Mouse (Mus musculus) thymus, postnatal 4 days (tissue): ENCODE results near the gene Clcn1.

Experiments
- DNase-seq: peaks from one replicate; pipeline ENCODE4 v3.0.0; 2021

Clcn1 gene

DNA sequence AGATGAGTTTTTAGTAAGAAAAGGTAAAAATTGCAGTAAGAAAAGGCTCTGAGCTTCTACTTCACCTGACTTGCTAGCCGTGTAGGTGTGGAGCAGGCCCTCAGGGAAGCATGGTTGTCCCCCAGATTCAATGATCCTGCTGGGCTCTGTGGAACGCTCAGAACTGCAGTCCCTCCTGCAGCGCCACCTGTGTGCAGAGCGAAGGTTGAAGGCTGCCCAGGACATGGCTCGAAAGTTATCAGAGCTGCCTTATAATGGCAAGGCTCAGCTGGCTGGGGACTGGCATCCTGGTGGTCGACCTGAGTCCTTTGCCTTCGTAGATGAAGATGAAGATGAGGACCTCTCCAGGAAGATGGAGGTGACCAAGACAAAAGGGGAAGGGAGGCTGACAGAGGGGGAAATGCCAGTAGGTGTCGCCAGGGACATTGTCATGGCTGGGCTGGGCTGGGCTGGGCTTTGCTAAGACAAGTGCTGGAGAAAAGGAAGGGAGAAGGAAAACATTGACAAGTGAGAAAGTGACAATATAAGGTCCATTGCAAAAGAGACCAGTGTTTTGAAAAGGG is 23.4 kb downstream of the Clcn1 start:
- peak; percentile 26 for DNase-seq

DNA sequence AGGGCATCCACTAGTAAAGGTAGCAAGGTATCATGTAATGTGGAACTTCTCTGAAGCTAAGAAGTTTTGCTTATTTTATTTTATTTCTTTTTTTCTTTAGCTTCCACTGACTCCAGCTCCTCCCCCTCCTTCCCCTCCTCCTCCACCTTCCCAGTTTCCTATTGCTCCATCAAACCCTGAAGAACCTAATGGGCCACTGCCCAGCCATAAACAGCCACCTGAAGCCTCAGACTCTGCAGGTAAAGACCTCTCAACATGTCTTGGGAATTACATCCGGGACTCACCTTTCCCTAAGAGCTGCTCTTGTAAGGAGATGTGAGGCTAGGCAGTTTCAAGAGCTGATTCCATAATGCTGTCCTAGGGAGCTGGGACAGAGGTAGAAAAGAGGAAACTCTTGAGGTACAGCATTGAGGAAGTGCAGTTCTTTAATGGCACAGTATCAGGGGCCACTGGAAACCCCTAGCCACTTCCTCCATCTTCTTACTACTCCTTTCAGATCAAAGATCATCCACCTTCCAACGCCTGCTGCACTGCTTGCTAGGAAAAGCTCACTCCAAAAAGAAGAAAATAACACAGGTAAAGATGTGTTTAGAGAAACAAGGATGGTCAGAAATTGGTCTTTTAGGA is 24.1 kb downstream of the Clcn1 start:
- no peak for DNase-seq

DNA sequence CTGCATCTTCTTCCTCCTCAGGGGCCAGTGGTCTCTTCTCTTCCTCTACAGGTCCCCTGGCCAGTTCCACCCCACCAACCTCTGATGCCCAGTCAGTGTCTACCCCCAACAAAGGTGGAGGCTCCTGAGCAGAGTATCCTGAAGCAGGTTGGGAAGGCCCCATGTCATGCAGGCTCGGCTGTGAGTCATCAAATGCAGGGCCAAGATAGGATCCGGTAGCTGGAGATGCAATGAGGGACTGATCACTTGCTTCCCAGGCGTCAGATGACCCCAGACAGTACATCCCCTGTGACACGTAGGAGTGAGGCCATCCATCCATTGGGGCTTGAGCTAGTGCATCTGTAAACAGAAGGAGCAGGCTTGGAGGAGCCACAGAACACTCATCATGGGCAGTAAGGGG is 31.8 kb downstream of the Clcn1 start:
- no peak for DNase-seq

DNA sequence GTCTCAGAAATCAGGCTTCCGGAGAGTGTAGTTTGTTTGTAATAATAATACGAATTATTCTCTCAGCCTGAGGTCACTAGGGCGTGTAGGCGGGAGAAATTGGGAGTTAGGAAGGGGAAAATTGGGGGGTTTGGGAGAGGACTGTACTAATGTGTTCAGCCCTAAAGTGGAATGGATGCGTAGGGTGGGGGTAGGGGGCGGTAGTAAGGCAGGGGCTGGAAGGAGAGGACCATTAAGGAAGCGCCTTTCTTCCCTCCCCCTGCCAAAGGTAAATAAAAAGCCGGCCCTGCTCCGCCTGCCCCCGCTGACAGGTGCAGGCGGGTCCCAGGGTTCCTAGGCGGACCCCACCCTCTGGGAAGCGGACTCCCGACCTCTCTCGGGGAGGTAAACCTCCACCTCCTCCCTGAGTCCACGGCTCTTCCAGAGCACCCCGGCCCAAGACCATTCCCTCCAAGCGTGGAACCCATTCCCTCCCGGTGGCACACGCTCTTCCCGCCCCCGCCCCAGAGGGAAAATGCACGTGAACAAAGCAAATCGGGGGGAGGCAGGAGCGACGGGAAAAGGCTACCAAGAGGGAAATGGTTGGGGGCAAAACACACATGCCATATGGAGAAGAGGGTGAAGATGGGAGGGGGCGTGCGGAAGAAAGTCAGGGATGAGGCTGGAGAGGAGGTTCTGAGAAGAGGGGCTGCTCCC is 37.0 kb downstream of the Clcn1 start:
- peak; percentile 20 for DNase-seq

DNA sequence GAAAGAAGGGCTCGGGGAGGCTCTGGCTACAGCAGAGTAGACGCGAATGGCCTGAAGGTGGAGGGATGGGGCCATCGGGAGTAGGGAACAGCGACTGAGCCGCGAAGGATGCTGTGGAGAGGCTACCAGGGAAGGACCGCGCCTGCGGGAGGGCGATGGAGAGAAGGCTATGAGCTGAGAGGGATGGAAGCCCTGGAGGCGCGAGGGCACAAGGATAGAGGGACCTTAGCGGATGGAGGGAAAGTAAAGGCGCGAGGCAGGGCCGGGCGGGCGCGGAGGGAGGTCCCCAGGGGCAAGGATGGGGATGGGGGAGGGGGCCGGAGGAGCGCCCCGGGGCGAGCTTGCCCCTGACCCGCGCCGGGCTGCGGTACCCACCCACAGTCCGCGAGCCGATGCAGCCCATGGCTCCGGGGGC is 37.6 kb downstream of the Clcn1 start:
- DNase-seq, result no peak

DNA sequence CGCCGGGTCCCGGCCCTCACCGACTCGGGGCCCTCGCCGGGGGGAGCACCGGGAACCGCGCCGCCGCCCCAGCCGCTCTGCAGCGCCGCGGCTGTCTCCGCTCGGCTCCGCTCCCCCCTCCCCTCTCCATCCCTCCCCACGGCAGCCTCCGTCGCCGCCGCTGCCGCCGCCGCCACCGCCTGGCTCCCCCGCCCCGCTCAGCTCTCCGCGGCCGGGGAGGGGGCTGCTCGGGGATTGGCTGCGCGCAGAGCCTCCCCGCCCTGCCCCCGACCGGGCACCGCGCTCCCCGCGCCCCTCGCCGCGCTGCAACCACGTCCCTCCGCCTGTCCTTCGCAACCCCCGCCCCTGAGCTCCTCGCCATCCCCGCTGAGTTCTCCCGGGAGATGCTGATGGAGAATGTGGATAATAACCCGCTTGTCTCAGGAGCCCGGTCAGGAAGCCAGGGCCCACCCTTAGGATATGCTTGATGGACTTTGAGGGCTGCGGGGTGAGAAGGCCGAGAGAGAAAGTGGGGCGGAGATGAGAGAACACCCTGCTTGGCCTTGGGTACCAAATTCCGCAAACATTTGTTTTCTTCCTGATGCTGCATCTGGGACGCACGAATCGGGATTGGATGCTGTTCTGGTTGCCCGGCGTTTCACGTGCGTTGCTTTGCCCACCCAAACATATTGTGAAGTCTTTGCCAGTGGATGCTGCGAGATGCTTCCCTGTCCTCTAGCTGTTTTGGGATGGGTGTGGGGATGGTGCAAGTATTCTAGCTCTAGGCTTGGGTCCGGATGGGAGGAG is 38.2 kb downstream of the Clcn1 start, which contains the start of gene Fam131b:
Gene Fam131b, minus strand, starts transcription at position 162 of the 786 bp plus-strand sequence.
- DNase-seq, result peak; percentile 75

DNA sequence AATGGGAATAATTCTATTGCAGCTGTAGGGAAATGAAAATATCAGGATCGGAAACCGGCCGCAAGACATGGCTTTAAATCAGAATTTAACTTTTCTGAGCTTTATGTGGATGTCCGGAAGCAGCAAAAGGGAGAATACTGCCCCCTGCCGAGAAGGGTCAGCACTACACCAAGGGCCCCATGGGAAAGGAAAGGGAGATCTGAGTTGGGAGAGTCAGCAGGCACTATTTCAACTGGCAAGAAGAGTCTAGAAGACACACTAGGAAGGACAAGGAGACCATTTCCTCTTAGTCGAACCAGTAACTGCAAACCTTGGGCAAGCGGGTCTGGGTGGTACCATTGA is 38.8 kb downstream of the Clcn1 start:
- peak; percentile 90 for DNase-seq

DNA sequence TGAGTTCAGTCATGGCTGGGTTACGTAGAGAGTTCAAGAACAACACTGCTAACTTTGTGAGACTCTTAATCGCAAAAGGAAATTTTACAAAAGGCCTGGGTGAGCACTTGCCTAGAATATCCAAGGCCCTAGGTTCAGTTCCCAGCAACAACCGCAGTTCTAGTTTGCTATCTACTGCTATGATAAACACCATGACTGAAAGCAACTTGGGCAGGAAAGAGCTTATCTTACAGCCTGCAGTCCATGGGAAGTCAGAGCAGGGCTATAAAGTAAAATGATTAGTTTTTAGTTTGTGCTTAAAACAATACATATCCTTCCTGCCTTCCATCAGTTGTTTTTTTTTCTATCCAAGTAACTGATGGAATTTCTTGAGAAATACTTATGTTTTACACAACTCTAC is 40.0 kb downstream of the Clcn1 start:
- no peak for DNase-seq

DNA sequence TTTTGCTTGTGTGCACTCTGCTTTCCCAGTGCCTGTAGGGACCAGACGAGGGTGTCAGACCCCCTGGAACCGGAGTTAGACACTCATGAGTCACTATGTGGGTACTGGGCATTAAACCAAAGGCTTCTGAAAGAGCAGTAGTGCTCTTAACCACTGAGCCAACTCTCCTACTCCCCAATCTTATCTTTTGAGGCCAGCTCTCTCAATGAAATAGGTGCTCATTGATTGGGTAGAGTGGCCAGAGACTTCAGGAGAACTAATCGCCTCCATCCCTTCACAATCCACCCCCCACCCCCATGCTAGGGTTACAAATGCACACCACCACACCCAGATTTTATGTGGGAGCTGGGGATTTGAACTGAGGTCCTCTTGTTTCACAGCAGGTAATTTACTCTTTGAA is 42.3 kb downstream of the Clcn1 start:
- no peak for DNase-seq

DNA sequence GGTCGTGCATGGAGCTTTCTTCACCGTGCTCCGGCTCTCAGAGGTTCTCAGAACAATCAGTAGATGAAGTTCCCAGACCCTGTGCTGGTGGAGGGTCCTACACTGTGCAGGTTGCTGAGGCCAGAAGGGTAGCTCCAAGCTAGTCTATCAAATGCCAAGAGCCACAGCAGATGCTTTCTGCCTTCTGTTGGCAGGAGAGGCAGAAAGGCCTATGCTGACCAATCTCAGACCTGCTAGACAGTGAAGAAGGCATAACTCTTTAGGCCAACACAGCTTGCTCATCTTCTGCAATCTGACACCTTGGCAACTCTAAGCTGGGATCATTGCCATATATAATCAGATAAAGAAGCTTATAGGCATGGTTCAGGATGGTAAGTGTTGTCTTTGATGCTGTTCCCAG is 43.7 kb downstream of the Clcn1 start:
- no peak for DNase-seq

DNA sequence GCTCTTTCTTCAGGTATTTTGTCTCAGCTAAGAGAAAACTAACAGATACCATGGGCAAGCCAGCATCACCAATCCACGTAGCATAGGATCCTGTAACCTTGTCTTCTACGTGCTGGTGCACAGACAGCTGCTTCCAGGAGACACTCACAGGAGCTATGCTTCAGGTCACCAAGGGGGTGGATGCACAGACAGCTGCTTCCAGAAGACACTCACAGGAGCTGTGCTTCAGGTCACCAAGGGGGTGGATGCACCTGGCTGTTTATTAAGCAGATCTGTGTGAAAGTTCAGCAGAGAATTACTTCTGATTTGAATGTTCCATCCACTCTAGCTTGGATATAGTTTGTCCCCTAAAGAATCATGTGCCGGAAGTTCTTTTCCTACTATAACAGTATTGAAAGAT is 44.5 kb downstream of the Clcn1 start:
- no peak for DNase-seq

DNA sequence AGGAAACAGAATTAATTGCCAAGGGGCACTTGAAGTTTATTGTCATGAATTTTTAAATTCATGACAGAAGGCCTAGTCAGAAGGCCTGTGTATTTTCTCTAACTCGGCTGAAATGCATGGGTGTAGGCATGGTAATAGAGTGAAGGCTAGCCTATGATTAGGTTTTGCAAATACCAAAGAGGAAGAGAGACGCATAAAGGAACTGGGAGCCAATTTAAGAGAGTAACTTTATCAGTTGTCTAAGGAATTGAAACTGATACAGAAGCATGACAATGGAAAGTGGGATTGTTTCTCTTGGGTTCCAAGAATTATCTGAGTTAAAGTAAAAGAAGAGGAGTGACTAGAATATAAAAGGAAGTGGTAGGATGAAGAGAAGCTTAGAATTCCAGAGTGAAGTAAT is 52.7 kb downstream of the Clcn1 start:
- DNase-seq, result no peak

DNA sequence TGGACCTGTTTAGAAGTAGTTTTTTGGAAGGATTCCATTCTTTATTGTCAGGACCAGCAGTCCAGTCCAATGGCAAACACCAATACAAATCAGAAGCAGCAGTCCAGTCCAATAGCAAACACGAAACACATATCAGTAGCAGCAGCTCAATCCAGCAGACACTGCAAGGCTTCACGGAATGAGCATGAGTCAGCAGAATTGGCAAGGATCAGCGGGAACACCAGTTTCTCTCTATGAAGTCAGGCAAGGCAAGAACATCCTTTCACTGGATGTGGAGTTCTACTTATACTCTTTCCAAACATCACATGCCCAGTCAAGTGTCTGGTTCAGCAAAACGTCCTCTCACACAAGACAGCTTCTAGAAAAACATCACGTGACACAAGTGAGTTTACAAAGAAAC is 53.5 kb downstream of the Clcn1 start:
- no peak for DNase-seq

DNA sequence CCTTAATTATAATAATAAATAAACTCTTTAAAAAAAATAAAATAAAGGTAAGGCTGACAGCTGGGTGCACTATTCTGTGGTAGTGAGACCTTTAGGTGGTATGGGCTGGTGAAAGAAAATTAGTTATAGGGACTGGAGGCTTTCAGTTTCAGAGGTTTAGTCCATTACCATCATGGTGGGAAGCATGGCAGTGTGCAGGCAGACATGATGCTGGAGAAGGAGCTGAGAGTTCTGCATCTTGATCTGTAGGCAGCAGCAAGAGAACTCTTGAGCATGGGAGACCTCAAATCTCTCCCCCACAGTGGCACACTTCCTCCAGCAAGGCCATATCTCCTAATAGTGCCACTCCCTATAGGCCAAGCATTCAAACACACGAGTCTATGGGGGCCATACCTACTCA is 55.7 kb downstream of the Clcn1 start:
- DNase-seq, result no peak

DNA sequence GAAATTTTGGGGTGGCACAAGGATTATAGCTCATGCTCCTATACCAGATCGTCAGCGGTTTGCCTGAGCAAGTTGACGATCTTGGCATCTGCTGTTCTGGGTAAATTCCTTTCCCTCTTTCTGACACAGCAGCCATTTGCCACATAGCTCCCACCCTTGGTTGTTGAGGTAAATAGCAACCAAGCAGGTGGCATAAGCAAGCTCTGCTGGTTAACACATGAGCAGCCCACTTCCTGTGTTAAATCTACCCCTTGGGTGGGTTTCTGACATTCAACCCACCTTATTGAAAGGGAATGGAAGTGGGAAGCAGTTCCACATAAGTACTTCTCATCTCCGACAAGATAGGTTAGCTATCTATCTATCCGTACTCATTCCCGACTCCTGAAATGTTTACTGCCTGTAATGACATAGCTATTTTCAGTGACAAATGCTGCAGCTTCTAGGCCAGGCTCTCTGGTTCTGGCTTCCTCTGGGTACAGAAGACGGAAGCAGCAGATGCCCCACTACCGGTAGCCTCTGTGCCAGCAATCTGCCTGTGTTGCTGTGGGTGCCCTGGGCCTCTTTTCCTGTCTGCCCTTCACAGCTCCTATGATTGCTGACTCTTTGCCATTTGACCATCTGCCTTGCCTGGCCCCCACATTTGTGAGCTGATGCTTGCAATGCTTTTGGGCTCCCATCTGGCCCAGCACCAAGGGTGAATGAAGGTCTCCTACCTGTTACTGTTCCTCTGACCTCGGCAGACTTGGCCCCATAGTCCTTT is 57.1 kb downstream of the Clcn1 start:
- peak; percentile 72 for DNase-seq

DNA sequence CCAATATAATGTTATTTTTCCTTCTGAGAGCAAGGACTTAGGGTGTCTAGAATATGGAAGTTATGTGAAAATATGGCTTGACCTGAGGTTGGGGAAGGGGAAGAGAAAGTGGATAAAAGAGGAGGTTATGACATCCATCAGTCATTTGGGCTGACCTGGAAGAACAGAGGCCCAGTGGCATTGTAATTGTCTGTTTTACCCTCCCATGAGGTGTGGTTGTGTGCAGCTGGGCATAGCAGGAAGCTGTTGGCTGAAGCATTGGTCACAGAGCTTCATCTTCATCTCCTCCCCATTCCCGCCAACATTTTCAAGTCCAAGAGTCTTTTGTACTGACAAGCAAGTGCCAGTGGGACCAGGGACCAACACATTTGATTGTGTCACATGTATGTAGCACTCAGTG is 57.8 kb downstream of the Clcn1 start:
- peak; percentile 34 for DNase-seq

DNA sequence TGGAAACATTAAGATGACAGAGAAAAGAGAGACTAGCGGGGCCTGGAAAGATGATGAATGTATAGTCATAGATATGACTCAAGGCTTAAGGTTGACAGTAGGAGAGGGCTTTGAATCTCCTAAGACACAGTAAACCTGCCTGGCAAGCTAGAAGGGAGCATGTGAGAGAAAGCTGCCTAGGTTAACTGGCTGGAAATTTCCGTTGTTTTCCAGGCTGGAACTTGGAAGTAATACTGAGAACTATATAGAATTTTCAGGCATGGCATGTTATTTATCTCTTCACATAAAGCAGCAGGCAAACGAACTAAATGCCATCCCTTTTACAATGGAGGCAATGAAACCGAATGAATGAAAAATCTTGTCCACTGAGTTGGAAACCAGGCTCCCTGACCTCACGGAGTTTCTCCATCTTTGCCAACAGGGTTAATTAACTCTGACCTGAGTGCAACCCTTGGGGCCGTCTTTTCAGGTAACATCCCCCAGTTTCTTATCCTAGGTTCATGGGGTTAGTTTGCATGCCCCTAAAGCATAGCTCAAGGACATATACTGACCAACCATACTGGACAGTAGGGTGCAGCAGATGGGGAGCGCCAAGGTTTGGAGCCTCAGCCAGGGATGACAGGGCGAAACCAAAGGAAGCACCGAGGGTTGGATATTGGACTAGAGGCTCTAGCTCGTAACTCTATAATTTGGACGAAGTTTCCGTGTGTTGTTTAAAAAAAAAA is 62.0 kb downstream of the Clcn1 start:
- DNase-seq, result no peak

DNA sequence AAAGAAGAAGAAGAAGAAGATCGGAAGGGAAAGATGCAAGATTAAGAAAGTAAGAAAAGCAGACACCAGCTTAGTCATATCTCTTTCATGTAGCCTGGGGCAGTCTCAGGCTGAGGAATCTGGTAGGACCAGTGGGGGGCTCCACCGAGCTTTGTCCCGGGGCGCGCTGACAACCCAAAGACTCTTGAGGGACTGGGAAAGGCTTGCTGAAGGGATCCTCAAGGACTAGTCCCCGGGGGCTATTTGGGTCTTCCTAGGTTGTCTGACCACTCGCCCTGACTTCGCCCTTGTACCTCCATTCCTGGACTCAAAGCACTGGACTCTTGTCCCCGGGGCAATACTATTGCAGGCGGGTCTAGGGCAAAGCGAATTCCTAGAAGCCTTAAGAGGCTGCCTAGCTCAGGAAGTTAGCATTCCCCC is 62.5 kb downstream of the Clcn1 start:
- DNase-seq, result peak; percentile 89

DNA sequence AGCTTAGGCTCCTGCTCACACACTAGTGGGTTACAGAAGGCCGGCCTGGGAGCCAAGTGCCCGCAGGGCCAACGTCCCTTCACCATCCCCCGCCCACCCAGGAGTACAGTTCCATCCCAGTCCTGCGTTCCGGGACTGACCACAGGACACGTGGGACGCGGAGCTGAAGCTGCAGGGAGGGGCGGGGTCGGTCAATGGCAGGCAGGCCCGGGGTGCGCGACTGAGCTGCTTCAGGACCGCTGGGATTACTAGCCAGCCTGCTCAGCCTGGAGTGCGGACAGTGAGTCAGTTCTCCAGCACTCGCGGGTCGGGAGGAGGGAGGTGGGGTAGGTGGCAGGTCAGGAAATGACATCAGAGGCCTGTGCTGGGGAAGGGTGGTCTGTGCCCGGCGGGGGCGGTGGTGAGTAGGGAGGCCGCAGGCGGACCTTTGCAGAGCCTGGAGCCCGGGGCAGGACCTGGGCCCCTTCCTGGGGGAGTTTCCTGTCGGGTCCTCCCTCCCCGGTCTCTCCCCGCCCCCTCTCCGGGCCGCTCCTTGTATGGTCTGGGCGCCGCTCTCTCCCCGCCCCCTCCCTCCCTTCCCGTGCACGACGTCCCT is 63.0 kb downstream of the Clcn1 start, which contains the start of gene Zyx:
Gene Zyx, plus strand, starts transcription at position 205 of the 595 bp plus-strand sequence.
- DNase-seq, result peak; percentile 87

DNA sequence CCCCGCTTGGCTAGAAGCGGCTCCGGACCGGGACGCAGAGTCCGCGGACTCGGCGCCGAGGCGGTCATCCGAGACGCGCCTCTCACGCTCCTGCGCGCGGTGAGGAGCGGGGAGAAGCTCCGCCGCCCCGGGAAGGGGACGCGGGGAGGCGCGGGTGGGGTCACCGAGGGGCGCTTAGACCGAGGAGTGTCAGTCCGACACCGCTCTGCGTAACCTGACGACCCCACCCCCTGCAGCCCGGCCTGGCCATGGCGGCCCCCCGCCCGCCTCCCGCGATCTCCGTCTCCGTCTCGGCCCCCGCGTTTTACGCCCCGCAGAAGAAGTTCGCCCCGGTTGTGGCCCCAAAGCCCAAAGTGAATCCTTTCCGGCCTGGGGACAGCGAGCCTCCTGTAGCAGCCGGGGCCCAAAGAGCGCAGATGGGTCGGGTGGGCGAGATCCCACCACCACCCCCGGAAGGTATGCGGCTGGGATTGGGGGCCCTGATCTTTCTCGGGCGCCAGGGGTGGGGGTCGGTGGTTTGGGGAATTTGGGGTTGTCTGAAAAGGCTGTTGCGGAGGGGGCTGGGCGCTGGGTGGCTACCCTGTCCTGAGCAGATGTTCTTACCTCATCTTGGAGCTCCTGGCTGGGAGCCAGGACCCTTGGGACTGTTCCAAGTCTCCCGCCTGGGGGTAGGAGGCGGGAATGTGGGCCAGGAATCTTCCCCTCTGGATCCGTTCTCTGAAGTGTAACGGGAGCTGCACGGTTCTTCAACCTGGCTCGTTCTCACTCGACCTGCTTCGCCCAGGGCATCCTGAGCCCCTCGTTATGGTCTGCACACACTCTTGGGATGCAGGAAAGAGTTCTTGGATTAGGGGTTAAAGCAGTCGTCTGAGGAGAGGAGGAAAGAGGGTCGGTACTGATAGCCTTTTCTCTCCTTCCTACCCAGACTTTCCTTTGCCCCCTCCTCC is 63.8 kb downstream of the Clcn1 start:
- DNase-seq, result peak; percentile 68
